Mouse (Mus musculus) liver, postnatal 0 days (tissue): ENCODE results near the gene Psmd7.

Experiments used
- CTCF ChIP-seq: sonication (generic); IDR thresholded peaks from 2 replicates; pipeline ENCODE4 v1.5.1; 2016; ENCODE audit warnings: antibody characterized with exemption, low read depth
- EP300 ChIP-seq: IDR thresholded peaks from 2 replicates; pipeline ENCODE4 v1.6.1; 2016; ENCODE audit warnings: antibody characterized with exemption, low read depth, mild to moderate bottlenecking

DNA sequence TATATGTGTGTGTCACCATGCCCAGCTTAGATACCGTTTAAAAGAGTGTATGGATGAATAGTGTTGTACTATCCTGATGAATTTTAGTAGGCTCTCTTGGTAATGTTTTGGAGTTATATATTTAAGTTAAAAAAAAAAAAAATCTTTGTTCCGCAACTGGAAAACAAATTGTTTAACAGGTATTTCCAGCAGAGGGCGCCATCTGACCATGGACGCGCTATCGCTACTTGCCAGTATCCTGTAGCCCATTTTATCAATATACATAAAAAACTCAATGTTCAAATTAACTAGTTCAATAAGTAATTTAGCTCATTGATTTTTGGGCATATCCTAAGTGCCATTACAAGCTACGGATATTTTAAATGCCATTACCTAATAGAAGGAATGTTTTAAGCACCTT is 14.8 kb upstream of the Psmd7 start:
- TF ChIP-seq CTCF = peak; percentile 80
- no peak for TF ChIP-seq EP300
